Mouse (Mus musculus) spleen, adult 2 months (tissue): Measurements from ENCODE around the gene Mrtfb. TPM values are rescaled to one million over a fixed set of nuclear protein-coding genes. Genes with fewer than 3 reads are reported as not detected.
A peak's percentile ranks its signal among the peaks of the same experiment; 100 is the strongest.

Experiments
- DNase-seq, 2 experiments: peaks; one replicate each; pipeline versions ENCODE4 v3.0.0 to v3.0.0-alpha.2; 2012 to 2021; ENCODE audit warnings: low spot score in 2 of 2, low read depth in 1 of 2
- H3K27ac ChIP-seq: fragments of 200-500 bp; 2 replicates; pipeline ENCODE4 v1.5.1; 2012; ENCODE audit warnings: low read length, inconsistent platforms; ENCODE audit not compliant: insufficient read depth
- H3K27me3 ChIP-seq: fragments of 200-500 bp; 2 replicates; pipeline ENCODE4 v1.6.1; 2012; ENCODE audit warnings: mild to moderate bottlenecking, moderate library complexity, low read length, inconsistent platforms; ENCODE audit not compliant: control insufficient read depth, insufficient read depth
- H3K36me3 ChIP-seq: fragments of 200-500 bp; 2 replicates; pipeline ENCODE4 v1.6.1; 2012; ENCODE audit warnings: mild to moderate bottlenecking, low read length, inconsistent platforms; ENCODE audit not compliant: control insufficient read depth, insufficient read depth
- H3K4me1 ChIP-seq: fragments of 200-500 bp; 2 replicates; pipeline ENCODE4 v1.6.1; 2011; ENCODE audit warnings: inconsistent platforms; ENCODE audit not compliant: control insufficient read depth, insufficient read depth, insufficient read length
- H3K4me3 ChIP-seq: fragments of 200-500 bp; 2 replicates; pipeline ENCODE4 v1.5.1; 2011; ENCODE audit warnings: mild to moderate bottlenecking, inconsistent platforms; ENCODE audit not compliant: insufficient read depth, insufficient read length; ENCODE audit errors: extremely low read depth
- CTCF ChIP-seq: fragments of 200-500 bp; IDR thresholded peaks from 2 replicates; pipeline ENCODE4 v1.5.1; 2011; ENCODE audit warnings: mild to moderate bottlenecking, inconsistent platforms; ENCODE audit not compliant: insufficient read depth, insufficient read length, insufficient replicate concordance; ENCODE audit errors: extremely low read depth
- POLR2A ChIP-seq: fragments of 200-500 bp; IDR thresholded peaks from 2 replicates; pipeline ENCODE4 v1.6.1; 2011; ENCODE audit warnings: low read depth, low read length, inconsistent platforms
- WGBS: fragments of 180-500 bp; shearing (Covaris S2); methylation state at CpG from one replicate; pipeline ENCODE4 v1.1.7; 2018; 5-methylcytosine and 5-hydroxymethylcytosine counted together
- polyA plus RNA-seq: library from polyadenylated mRNA; depleted of rRNA; stranded (reverse); fragments of >200 nt; gene quantifications from 2 replicates; pipeline ENCODE4 v1.2.3, GENCODE M21; 2012

Mrtfb gene
- polyA plus RNA-seq, 1 experiment, result 4.5 TPM

DNA sequence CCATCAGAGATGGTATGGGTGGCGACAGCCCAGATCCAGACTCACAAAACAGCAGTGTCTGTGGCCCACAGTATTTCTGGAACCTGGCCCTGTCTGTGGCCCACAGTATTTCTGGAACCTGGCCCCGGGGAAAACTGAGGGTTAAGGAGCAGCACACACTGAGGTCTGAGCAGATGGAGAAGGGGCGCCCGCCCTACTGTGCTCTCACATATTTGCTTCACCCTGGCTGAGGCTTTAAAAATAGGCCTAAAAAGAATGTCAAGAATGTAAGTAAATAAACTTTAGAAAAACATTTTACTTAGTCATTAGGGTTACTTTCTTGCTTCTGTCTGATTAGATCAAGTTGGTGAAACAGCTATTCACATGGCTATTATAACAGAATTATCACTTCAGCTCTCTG lies 131.0 kb downstream of the Mrtfb start:
- H3K4me3 ChIP-seq, result no peak overlapping the region
- no peaks in the 10 kb centered on the region for H3K27me3 ChIP-seq
- TF ChIP-seq CTCF, result no peak
- TF ChIP-seq POLR2A, result no peak
- no peak overlapping the region for H3K27ac ChIP-seq
- H3K36me3 ChIP-seq, result peaks cover 11% of the 10 kb centered on the region
- WGBS, result 88% methylated on average over 4 of the region's 4 CpGs
- no peak for DNase-seq
- H3K4me1 ChIP-seq, result no peaks in the 10 kb centered on the region

GRCm38 (mm10) chr16:13400375-13400774 lies 144.1 kb downstream of the Mrtfb start:
- Histone ChIP-seq H3K27me3 (no peaks in the 10 kb centered on the region), H3K27ac (no peak overlapping the region), H3K4me1 (no peaks in the 10 kb centered on the region), H3K4me3 (no peak overlapping the region), H3K36me3 (peaks cover 31% of the 10 kb centered on the region)
- DNase-seq, result no peak
- TF ChIP-seq POLR2A (no peak), CTCF (no peak)
- WGBS, result 77% methylated on average over 2 of the region's 2 CpGs

DNA sequence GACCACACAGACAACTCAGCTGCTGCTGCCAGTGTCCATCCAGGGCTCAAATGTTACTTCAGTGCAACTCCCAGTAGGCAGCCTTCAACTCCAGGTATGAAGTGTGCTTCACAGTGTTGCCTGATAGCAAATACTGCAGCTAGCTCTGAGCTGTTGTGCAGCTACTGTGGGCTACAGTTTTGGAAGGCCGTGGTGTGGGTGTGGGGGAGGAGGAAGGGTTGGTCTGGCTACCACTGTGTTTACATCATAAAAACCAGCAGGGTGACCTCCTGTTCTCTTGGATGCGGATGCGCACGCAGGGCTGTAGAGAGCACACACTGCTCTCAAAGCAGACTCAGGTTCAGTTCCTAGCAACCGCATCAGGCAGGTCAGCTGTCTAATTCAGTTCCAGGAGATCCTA lies 145.3 kb downstream of the Mrtfb start:
- Histone ChIP-seq H3K36me3 (peaks cover 31% of the 10 kb centered on the region), H3K4me3 (no peak overlapping the region), H3K27me3 (no peaks in the 10 kb centered on the region), H3K27ac (no peak overlapping the region), H3K4me1 (no peaks in the 10 kb centered on the region)
- no peak for DNase-seq
- TF ChIP-seq CTCF, result no peak
- TF ChIP-seq POLR2A, result no peak
- WGBS, result 93% methylated on average over 5 of the region's 5 CpGs

GRCm38 (mm10) chr16:13404656-13405055 lies 148.4 kb downstream of the Mrtfb start:
- WGBS, result 89% methylated on average over 6 of the region's 6 CpGs
- no peak for DNase-seq
- peaks cover 20% of the 10 kb centered on the region for H3K36me3 ChIP-seq
- H3K27me3 ChIP-seq, result no peaks in the 10 kb centered on the region
- TF ChIP-seq POLR2A, result no peak
- no peak for TF ChIP-seq CTCF
- H3K4me3 ChIP-seq, result no peak overlapping the region
- H3K4me1 ChIP-seq, result no peaks in the 10 kb centered on the region
- H3K27ac ChIP-seq, result no peak overlapping the region

GRCm38 (mm10) chr16:13405403-13405802 lies 149.1 kb downstream of the Mrtfb start:
- peaks cover 19% of the 10 kb centered on the region for H3K36me3 ChIP-seq
- 90% methylated on average over 2 of the region's 2 CpGs for WGBS

GRCm38 (mm10) chr16:13409530-13410163 lies 153.4 kb downstream of the Mrtfb start:
- 76% methylated on average over 4 of the region's 4 CpGs for WGBS
- no peaks in the 10 kb centered on the region for H3K27me3 ChIP-seq
- peak in 1 of 2 experiments; percentile 7 for DNase-seq
- H3K4me3 ChIP-seq, result no peak overlapping the region
- H3K4me1 ChIP-seq, result no peaks in the 10 kb centered on the region
- TF ChIP-seq CTCF (no peak), POLR2A (no peak)
- no peak overlapping the region for H3K27ac ChIP-seq
- H3K36me3 ChIP-seq, result peaks cover 20% of the 10 kb centered on the region

More at GRCm38 (mm10) chr16:13405403-13405802, 149.1 kb downstream of the Mrtfb start:
- no peak for DNase-seq
- TF ChIP-seq CTCF (no peak), POLR2A (no peak)
- Histone ChIP-seq H3K4me1 (no peaks in the 10 kb centered on the region), H3K27ac (no peak overlapping the region), H3K4me3 (no peak overlapping the region), H3K27me3 (no peaks in the 10 kb centered on the region)

DNA sequence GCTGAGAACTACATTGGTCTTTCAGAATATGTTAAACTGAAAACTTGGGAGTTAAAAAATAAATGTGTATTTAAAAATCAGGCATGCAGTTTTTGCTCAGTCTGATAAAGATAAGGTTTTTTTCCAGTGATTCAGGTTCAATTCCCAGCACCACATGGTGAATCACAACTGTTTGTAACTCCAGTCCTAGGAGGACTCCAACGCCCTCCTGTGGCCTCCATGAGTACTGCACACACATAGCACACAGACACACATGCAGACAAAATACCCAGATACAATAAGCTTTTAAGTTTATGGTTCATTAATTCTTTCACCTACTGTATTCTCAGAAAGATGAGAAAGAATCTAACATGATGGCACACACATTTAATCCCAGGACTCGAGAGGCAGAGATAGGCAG lies 154.5 kb downstream of the Mrtfb start:
- no peaks in the 10 kb centered on the region for H3K4me1 ChIP-seq
- no peak overlapping the region for H3K27ac ChIP-seq
- no peaks in the 10 kb centered on the region for H3K27me3 ChIP-seq
- TF ChIP-seq POLR2A (no peak), CTCF (no peak)
- H3K36me3 ChIP-seq, result peaks cover 14% of the 10 kb centered on the region
- WGBS, result 88% methylated on average over 2 of the region's 2 CpGs
- DNase-seq, result no peak
- no peak overlapping the region for H3K4me3 ChIP-seq

GRCm38 (mm10) chr16:13411531-13411930 lies 155.2 kb downstream of the Mrtfb start:
- H3K36me3 ChIP-seq, result peaks cover 14% of the 10 kb centered on the region
- H3K4me1 ChIP-seq, result no peaks in the 10 kb centered on the region
- 94% methylated on average over 4 of the region's 4 CpGs for WGBS
- H3K27ac ChIP-seq, result no peak overlapping the region
- DNase-seq, result no peak
- no peak overlapping the region for H3K4me3 ChIP-seq
- no peaks in the 10 kb centered on the region for H3K27me3 ChIP-seq
- no peak for TF ChIP-seq CTCF
- TF ChIP-seq POLR2A, result no peak
